8 mouse cellular contexts compared by ENCODE assay signal in the genomic region with DNA sequence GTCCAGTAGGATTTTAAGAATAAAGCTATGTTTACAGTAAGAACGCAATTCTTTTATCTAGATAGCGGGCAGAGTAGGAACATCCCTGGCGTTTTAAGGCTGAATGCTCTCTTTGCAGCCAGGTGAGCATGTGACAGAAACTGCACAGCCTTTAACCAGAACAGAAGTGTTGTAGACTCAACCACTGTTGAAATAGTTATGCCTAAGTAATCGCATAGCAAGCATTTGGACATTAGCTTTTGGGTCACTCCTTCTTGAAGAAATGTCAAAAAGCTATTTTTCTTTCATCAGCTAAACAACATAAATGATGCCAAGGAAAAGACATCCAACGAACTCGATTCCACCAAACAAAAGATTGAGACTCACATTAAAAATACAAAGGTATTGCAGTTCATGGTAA.
A peak's percentile ranks its signal among the peaks of the same experiment; 100 is the strongest.
DNase-seq lines count a peak whose midpoint lies in the region; ATAC-seq and TF ChIP-seq lines count a peak whose summit lies in the region.

No protein-coding gene starts in this region.

- intact Hi-C loops in heart, postnatal 25 days (cut with DNase I) = no loop called here

- no peaks in the 10 kb centered on the region for H3K36me3 ChIP-seq in heart, embryonic 11.5 days (ENCODE audit: control insufficient read depth, insufficient read depth, low read length)
- H3K36me3 ChIP-seq in testis, adult 2 months (ENCODE audit: control insufficient read depth, insufficient read depth, low read length) = no peaks in the 10 kb centered on the region
- H3K36me3 ChIP-seq in midbrain, embryonic 10.5 days = no peaks in the 10 kb centered on the region

- no peak for DNase-seq in heart, postnatal 25 days (ENCODE audit: low spot score)
- DNase-seq in testis, postnatal 14 days (ENCODE audit: low spot score) = no peak
- no peak for DNase-seq in midbrain, embryonic 10.5 days (ENCODE audit: low spot score)
- no peak for DNase-seq in adrenal gland, postnatal 14 days
- no peak for DNase-seq in c-Kit-positive CD71-positive TER-119-positive erythroid progenitor cells, embryonic 14.5 days (ENCODE audit: low spot score)
- no peak for DNase-seq in gastrocnemius, adult 8-10 months (ENCODE audit: low spot score in 2 of 2)

- H3K9ac ChIP-seq in heart, embryonic 11.5 days (ENCODE audit: low read depth, low read length) = no peak overlapping the region

- H3K27ac ChIP-seq in heart, embryonic 11.5 days (ENCODE audit: low read depth, low read length) = no peak overlapping the region
- peak overlapping the region; percentile 61 for H3K27ac ChIP-seq in testis, adult 2 months (ENCODE audit: control insufficient read depth, insufficient read depth, low read depth, low read length)
- peak overlapping the region; percentile 74 for H3K27ac ChIP-seq in midbrain, embryonic 10.5 days (replicated peaks)

- H3K4me3 ChIP-seq in heart, embryonic 11.5 days (ENCODE audit: low read depth, low read length) = no peak overlapping the region
- no peak overlapping the region for H3K4me3 ChIP-seq in testis, adult 2 months (ENCODE audit: control insufficient read depth, low read depth, low read length)
- peak overlapping the region; percentile 22 for H3K4me3 ChIP-seq in midbrain, embryonic 10.5 days

- no peak for TF ChIP-seq CTCF in testis, adult 2 months (IDR thresholded peaks at IDR 0.05; ENCODE audit: control insufficient read depth, insufficient read depth, insufficient replicate concordance, low read depth, low read length)

- 45% methylated on average over 6 of the region's 6 CpGs for WGBS in heart, embryonic 11.5 days (ENCODE audit: insufficient replicate concordance)
- WGBS in midbrain, embryonic 10.5 days = 53% methylated on average over 6 of the region's 6 CpGs

- no peaks in the 10 kb centered on the region for H3K27me3 ChIP-seq in heart, embryonic 11.5 days (ENCODE audit: control insufficient read depth, insufficient read depth, low read length)
- no peaks in the 10 kb centered on the region for H3K27me3 ChIP-seq in testis, adult 2 months (ENCODE audit: control insufficient read depth, insufficient read depth, low read length)
- no peaks in the 10 kb centered on the region for H3K27me3 ChIP-seq in midbrain, embryonic 10.5 days (ENCODE audit: low read depth, poor library complexity, severe bottlenecking)

- peaks cover 6% of the 10 kb centered on the region for H3K4me1 ChIP-seq in heart, embryonic 11.5 days (ENCODE audit: control insufficient read depth, insufficient read depth, low read length)
- H3K4me1 ChIP-seq in testis, adult 2 months (ENCODE audit: control insufficient read depth, insufficient read depth, low read length) = peaks cover 4% of the 10 kb centered on the region
- H3K4me1 ChIP-seq in midbrain, embryonic 10.5 days = peaks cover 35% of the 10 kb centered on the region

- H3K9me3 ChIP-seq in heart, embryonic 11.5 days (replicated peaks; ENCODE audit: control insufficient read depth, low read length) = no peaks in the 10 kb centered on the region
- no peaks in the 10 kb centered on the region for H3K9me3 ChIP-seq in midbrain, embryonic 10.5 days (replicated peaks)

- no peak for TF ChIP-seq POLR2A in testis, adult 2 months (IDR thresholded peaks at IDR 0.05; ENCODE audit: control insufficient read depth, low read depth, low read length)

- H3K4me2 ChIP-seq in heart, embryonic 11.5 days = peak overlapping the region; percentile 36

- ATAC-seq in heart, embryonic 11.5 days (replicated peaks; ENCODE audit: insufficient number of reproducible peaks, low FRiP score, low TSS enrichment) = no peak
